Mouse (Mus musculus) CH12.LX (cell line): ENCODE measurements at regions not wholly inside any gene's neighbourhood (a gene's known extent, or its start where the extent isn't known, plus 50 kb on each side); places are given as distances from the start of the nearest gene placed in this dataset.

Experiments
- DNase-seq: peaks from one replicate; pipeline ENCODE4 v3.0.0-alpha.2; 2013; ENCODE audit errors: extremely low read depth
- H3K27ac ChIP-seq: 2 replicates; pipeline ENCODE4 v1.5.1; 2012; ENCODE audit warnings: low read depth, mild to moderate bottlenecking, control low read depth, moderate library complexity; ENCODE audit not compliant: insufficient read depth
- H3K27me3 ChIP-seq: replicated peaks from 2 replicates; pipeline ENCODE3; 2012; ENCODE audit warnings: inconsistent platforms
- H3K36me3 ChIP-seq, 2 experiments: replicated peaks in 1 of 2; 2 replicates each; pipeline versions ENCODE3 to v1.6.1; 2012; ENCODE audit warnings: inconsistent platforms in 1 of 2, low read length in 1 of 2, mild to moderate bottlenecking in 1 of 2, mixed read lengths in 1 of 2, moderate library complexity in 1 of 2; ENCODE audit not compliant: control insufficient read depth in 1 of 2, insufficient read depth in 1 of 2
- H3K4me1 ChIP-seq, 2 experiments: 2 replicates each; pipeline ENCODE4 v1.6.1; 2012; ENCODE audit warnings: inconsistent platforms in 1 of 2, moderate library complexity in 1 of 2; ENCODE audit not compliant: insufficient read depth in 2 of 2, control insufficient read depth in 1 of 2
- H3K4me2 ChIP-seq: 2 replicates; pipeline ENCODE4 v1.6.1; 2012; ENCODE audit warnings: low read depth, mild to moderate bottlenecking, control low read depth; ENCODE audit not compliant: poor library complexity, insufficient read depth, severe bottlenecking
- H3K4me3 ChIP-seq, 3 experiments: fragments of 150-350 bp in 1 of 3; sonication (generic) in 1 of 3; replicated peaks in 1 of 3; 2 replicates each; pipeline versions ENCODE3 to v1.5.1; 2011 to 2012; ENCODE audit warnings: low read depth in 2 of 3, low read length in 2 of 3, mild to moderate bottlenecking in 2 of 3, moderate library complexity in 2 of 3, control low read depth in 1 of 3, improper control_type of control experiment in 1 of 3, inconsistent platforms in 1 of 3, mixed read lengths in 1 of 3; ENCODE audit not compliant: poor library complexity in 1 of 3
- H3K79me2 ChIP-seq: replicated peaks from 2 replicates; pipeline ENCODE4 v1.6.1; 2012; ENCODE audit warnings: mild to moderate bottlenecking, moderate library complexity; ENCODE audit not compliant: control insufficient read depth, poor library complexity, insufficient read depth, severe bottlenecking; ENCODE audit errors: extremely low read depth
- H3K9ac ChIP-seq: 2 replicates; pipeline ENCODE4 v1.6.1; 2012; ENCODE audit warnings: low read depth, mild to moderate bottlenecking, control low read depth, moderate library complexity; ENCODE audit not compliant: insufficient read depth
- H3K9me3 ChIP-seq: replicated peaks from 2 replicates; pipeline ENCODE3; 2012; ENCODE audit warnings: low read length, inconsistent platforms, mixed read lengths
- BHLHE40 ChIP-seq: IDR thresholded peaks from 2 replicates; pipeline ENCODE4 v1.6.1; 2011; ENCODE audit warnings: mild to moderate bottlenecking, low read depth, low read length, improper control_type of control experiment
- CHD1 ChIP-seq: IDR thresholded peaks from 2 replicates; pipeline ENCODE4 v1.6.1; 2012; ENCODE audit warnings: low read depth, low read length, improper control_type of control experiment, inconsistent platforms
- CHD2 ChIP-seq: IDR thresholded peaks from 2 replicates; pipeline ENCODE4 v1.6.1; 2011; ENCODE audit warnings: low read length, improper control_type of control experiment
- CTCF ChIP-seq, 2 experiments: IDR thresholded peaks in 1 of 2; conservative IDR thresholded peaks in 1 of 2; 2 replicates each; pipeline ENCODE4 v1.5.1; 2011 to 2012; ENCODE audit warnings: low read depth in 2 of 2, low read length in 2 of 2, improper control_type of control experiment in 1 of 2, inconsistent platforms in 1 of 2, mild to moderate bottlenecking in 1 of 2, moderate library complexity in 1 of 2
- ETS1 ChIP-seq: conservative IDR thresholded peaks from 2 replicates; pipeline ENCODE4 v1.6.1; 2012; ENCODE audit warnings: low read depth, mild to moderate bottlenecking, inconsistent platforms, low read length, improper control_type of control experiment, moderate library complexity
- GABPA ChIP-seq: IDR thresholded peaks from 2 replicates; pipeline ENCODE4 v1.6.1; 2012; ENCODE audit warnings: low read depth, low read length, improper control_type of control experiment, inconsistent platforms; ENCODE audit not compliant: insufficient replicate concordance
- IRF4 ChIP-seq: IDR thresholded peaks from 2 replicates; pipeline ENCODE4 v1.6.1; 2014; ENCODE audit warnings: low read depth, mild to moderate bottlenecking, inconsistent platforms, low read length, improper control_type of control experiment
- JUN ChIP-seq: IDR thresholded peaks from 2 replicates; pipeline ENCODE4 v1.6.1; 2011; ENCODE audit warnings: low read depth, mild to moderate bottlenecking, low read length, improper control_type of control experiment, moderate library complexity; ENCODE audit not compliant: insufficient read depth
- KAT2A ChIP-seq: IDR thresholded peaks from 2 replicates; pipeline ENCODE4 v1.6.1; 2012; ENCODE audit warnings: low read length, improper control_type of control experiment, inconsistent platforms; ENCODE audit not compliant: insufficient replicate concordance
- MAX ChIP-seq: IDR thresholded peaks from 2 replicates; pipeline ENCODE4 v1.6.1; 2011; ENCODE audit warnings: low read length, improper control_type of control experiment
- NELFE ChIP-seq: IDR thresholded peaks from 2 replicates; pipeline ENCODE4 v1.6.1; 2011; ENCODE audit warnings: low read depth, low read length, improper control_type of control experiment
- PAX5 ChIP-seq: IDR thresholded peaks from 2 replicates; pipeline ENCODE4 v1.6.1; 2012; ENCODE audit warnings: low read length, inconsistent platforms, mixed read lengths
- RAD21 ChIP-seq: IDR thresholded peaks from 2 replicates; pipeline ENCODE4 v1.6.1; 2011; ENCODE audit warnings: low read depth, mild to moderate bottlenecking, low read length, improper control_type of control experiment, moderate library complexity
- RCOR1 ChIP-seq: conservative IDR thresholded peaks from 2 replicates; pipeline ENCODE4 v1.6.1; 2012; ENCODE audit warnings: low read depth, mild to moderate bottlenecking, inconsistent platforms, low read length, improper control_type of control experiment
- SIN3A ChIP-seq: IDR thresholded peaks from 2 replicates; pipeline ENCODE4 v1.6.1; 2012; ENCODE audit warnings: low read length, improper control_type of control experiment, inconsistent platforms
- SMC3 ChIP-seq: IDR thresholded peaks from 2 replicates; pipeline ENCODE4 v1.6.1; 2011; ENCODE audit warnings: low read depth, low read length, improper control_type of control experiment
- USF2 ChIP-seq: conservative IDR thresholded peaks from 2 replicates; pipeline ENCODE4 v1.6.1; 2011; ENCODE audit warnings: low read depth, low read length, improper control_type of control experiment
- ZKSCAN1 ChIP-seq: IDR thresholded peaks from 2 replicates; pipeline ENCODE4 v1.6.1; 2012; ENCODE audit warnings: low read depth, inconsistent platforms, low read length, improper control_type of control experiment, borderline replicate concordance
- ZMIZ1 ChIP-seq: IDR thresholded peaks from 2 replicates; pipeline ENCODE4 v1.6.1; 2012; ENCODE audit warnings: low read depth, mild to moderate bottlenecking, inconsistent platforms, low read length, improper control_type of control experiment
- ZNF384 ChIP-seq: IDR thresholded peaks from 2 replicates; pipeline ENCODE4 v1.6.1; 2012; ENCODE audit warnings: low read depth, low read length, improper control_type of control experiment, inconsistent platforms
- dilution Hi-C: fragments of 300-500 bp; cut with MboI; formaldehyde crosslinking; loops from 2 replicates; pipeline ENCODE4 v1.14.3; 2020; ENCODE audit warnings: low sequenced_read_pairs; ENCODE audit not compliant: extremely low pct_unique_long_range_greater_than_20kb, extremely low pct_ligation_motif_present
- in situ Hi-C: fragments of 300-500 bp; cut with MboI; formaldehyde crosslinking; loops from 3 replicates; pipeline ENCODE4 v1.14.3; 2019; ENCODE audit warnings: low sequenced_read_pairs, low pct_ligation_motif_present, low pct_unique_long_range_greater_than_20kb, mixed read lengths

DNA sequence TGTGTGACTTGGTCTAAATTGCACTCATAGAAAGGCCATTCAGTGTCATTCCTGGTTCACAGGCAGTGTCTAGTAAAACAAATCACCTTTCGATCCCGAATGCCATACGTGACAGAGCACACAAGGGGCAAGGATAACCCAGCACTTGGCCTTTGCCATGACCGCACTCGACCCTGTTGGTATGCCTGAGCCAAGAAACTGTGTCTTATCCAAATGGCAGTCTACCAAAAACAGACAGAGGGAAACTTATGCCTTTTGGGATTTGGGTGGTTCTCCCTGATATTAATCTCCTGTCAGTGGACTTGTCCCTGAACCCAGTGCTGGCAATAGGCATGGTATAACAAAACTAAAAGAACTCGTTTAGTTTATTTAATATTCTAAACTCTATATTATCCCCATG, 1063.9 kb upstream of the Gm7489 start:
- Histone ChIP-seq H3K4me1 (no peaks in the 10 kb centered on the region), H3K36me3 (no peaks in the 10 kb centered on the region), H3K27ac (no peak overlapping the region), H3K4me2 (no peak overlapping the region), H3K9ac (no peak overlapping the region), H3K4me3 (no peak overlapping the region), H3K9me3 (no peaks in the 10 kb centered on the region)
- dilution Hi-C loops (no loop called here), in situ Hi-C loops (no loop called here)
- no peak for DNase-seq
- TF ChIP-seq NELFE (no peak), KAT2A (no peak), SIN3A (no peak), ETS1 (no peak), JUN (no peak), GABPA (no peak)
- TF ChIP-seq, all 38 proteins: peak for 0
- no peaks in the 10 kb centered on the region for H3K27me3 ChIP-seq
- no peaks in the 10 kb centered on the region for H3K79me2 ChIP-seq

DNA sequence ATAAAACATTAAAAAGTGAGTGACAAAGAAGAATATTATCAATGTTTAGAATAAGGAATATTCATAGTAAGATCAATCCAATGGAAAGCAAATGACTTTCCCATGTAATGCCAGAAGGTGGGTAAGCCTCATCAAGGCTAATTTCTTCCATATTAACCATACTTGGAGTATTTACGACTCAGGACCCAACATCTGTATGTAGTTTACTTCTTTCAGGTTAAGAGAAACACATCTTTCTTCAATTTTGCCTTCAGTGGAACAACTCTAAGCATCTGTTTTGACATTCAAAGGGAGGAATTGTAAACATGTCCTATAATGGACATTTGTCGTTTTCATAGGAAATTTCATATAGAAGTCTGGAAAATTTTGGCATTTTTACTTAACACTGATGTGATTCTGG, 1047.8 kb upstream of the Gm7489 start:
- no peaks in the 10 kb centered on the region for H3K4me1 ChIP-seq
- no peaks in the 10 kb centered on the region for H3K36me3 ChIP-seq
- no peak overlapping the region for H3K9ac ChIP-seq
- TF ChIP-seq IRF4: no peak
- TF ChIP-seq JUN: no peak
- TF ChIP-seq CHD2: no peak
- no peak for TF ChIP-seq MAX
- TF ChIP-seq RAD21: no peak
- TF ChIP-seq PAX5: no peak
- TF ChIP-seq SIN3A: no peak
- no peak for TF ChIP-seq RCOR1
- TF ChIP-seq ZMIZ1: no peak
- TF ChIP-seq BHLHE40: no peak
- TF ChIP-seq ZKSCAN1: no peak
- no peak for TF ChIP-seq USF2
- no peak for TF ChIP-seq CTCF (conservative IDR thresholded peaks at IDR 0.05 in 1 of 2, IDR thresholded peaks at IDR 0.05 in 1 of 2; ENCODE audit: low read depth in 2 of 2, low read length in 2 of 2)
- no peak for TF ChIP-seq SMC3
- TF ChIP-seq CHD1: no peak
- TF ChIP-seq ZNF384: no peak
- H3K79me2 ChIP-seq: no peaks in the 10 kb centered on the region
- H3K9me3 ChIP-seq: no peaks in the 10 kb centered on the region
- no peak for DNase-seq
- H3K27ac ChIP-seq: no peak overlapping the region
- H3K4me3 ChIP-seq: no peak overlapping the region
- dilution Hi-C loops (no loop called here), in situ Hi-C loops (no loop called here)
- no peaks in the 10 kb centered on the region for H3K27me3 ChIP-seq
- no peak overlapping the region for H3K4me2 ChIP-seq
